Mouse (Mus musculus) forebrain, embryonic 13.5 days (tissue): ENCODE measurements at regions not wholly inside any gene's neighbourhood (a gene's known extent, or its start where the extent isn't known, plus 50 kb on each side); places are given as distances from the start of the nearest gene placed in this dataset.
A peak's percentile ranks its signal among the peaks of the same experiment; 100 is the strongest.
"Not testable (repeated sequence)": the region's sequence is repeated elsewhere in the genome, so short reads cannot be mapped to it uniquely, and the experiment has no call there.

Experiments used
- ATAC-seq: fragments of 200-750 bp; cut with Nextera tagmentation; 2 replicates; pipeline ENCODE4 v1.8.0; 2017
- H3K27ac ChIP-seq: fragments of 300-500 bp; sonication (generic); 2 replicates; pipeline ENCODE4 v1.5.1; 2015; ENCODE audit warnings: inconsistent platforms, mild to moderate bottlenecking, moderate library complexity
- H3K27me3 ChIP-seq: fragments of 300-500 bp; sonication (generic); 2 replicates; pipeline ENCODE4 v1.6.1; 2015; ENCODE audit warnings: mild to moderate bottlenecking, inconsistent platforms
- H3K36me3 ChIP-seq: fragments of 300-500 bp; sonication (generic); 2 replicates; pipeline ENCODE4 v1.6.1; 2015; ENCODE audit warnings: mild to moderate bottlenecking, inconsistent platforms; ENCODE audit not compliant: poor library complexity, severe bottlenecking
- H3K4me1 ChIP-seq: fragments of 300-500 bp; sonication (generic); 2 replicates; pipeline ENCODE4 v1.6.1; 2015; ENCODE audit warnings: inconsistent platforms
- H3K4me2 ChIP-seq: fragments of 300-500 bp; sonication (generic); 2 replicates; pipeline ENCODE4 v1.6.1; 2015; ENCODE audit warnings: inconsistent platforms, mild to moderate bottlenecking, moderate library complexity
- H3K4me3 ChIP-seq: fragments of 300-500 bp; sonication (generic); 2 replicates; pipeline ENCODE4 v1.5.1; 2015; ENCODE audit warnings: mild to moderate bottlenecking, inconsistent platforms
- H3K9ac ChIP-seq: fragments of 300-500 bp; sonication (generic); 2 replicates; pipeline ENCODE4 v1.6.1; 2015; ENCODE audit warnings: mild to moderate bottlenecking, inconsistent platforms
- H3K9me3 ChIP-seq: fragments of 300-500 bp; sonication (generic); replicated peaks from 2 replicates; pipeline ENCODE4 v1.6.1; 2016; ENCODE audit warnings: inconsistent platforms
- WGBS: fragments of 180-500 bp; shearing (Covaris S2); methylation state at CpG from one replicate; pipeline ENCODE4 v1.1.7; 2015; 5-methylcytosine and 5-hydroxymethylcytosine counted together

DNA sequence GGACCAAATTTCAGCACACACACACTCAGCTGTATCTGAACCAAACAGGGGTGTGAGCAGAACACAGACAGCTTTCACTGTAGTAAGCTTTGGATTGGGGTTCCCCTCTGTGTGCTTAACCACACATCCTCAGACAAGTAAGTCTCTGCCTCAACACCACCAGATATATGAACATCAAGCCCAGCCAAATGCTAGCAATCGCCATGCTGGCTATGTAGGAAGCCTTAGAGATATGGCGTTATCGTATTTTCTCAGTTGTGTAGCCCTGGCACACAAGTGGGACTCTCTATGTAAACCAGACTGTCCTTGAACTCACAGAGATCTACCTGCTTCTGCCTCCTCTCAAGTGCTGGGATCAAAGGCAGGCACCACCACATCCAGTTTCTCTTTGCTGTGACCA lies 99.9 kb upstream of the Plcl2 start:
- ATAC-seq, result no peak
- 97% methylated on average over 3 of the region's 3 CpGs for WGBS

DNA sequence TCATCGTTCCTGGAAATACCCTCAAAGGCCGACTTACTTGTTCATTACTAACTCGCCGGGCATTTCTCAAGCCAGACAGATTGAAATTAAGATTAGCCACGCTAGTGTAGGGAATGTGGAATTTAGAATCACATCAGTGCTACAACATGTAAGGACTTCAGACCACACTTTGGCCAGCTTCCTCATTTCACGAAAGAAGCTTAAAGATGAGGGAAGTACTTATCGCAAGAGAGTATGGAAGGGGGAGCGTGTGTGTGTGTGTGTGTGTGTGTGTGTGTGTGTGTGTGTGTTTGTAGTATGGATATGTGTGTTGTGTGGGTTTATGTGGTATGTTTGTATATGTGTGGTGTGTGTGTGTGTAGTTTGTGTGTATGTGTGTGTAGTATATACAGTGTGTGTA lies 99.3 kb upstream of the Plcl2 start:
- Histone ChIP-seq H3K4me3 (no peak overlapping the region), H3K4me1 (peaks cover 14% of the 10 kb centered on the region), H3K36me3 (no peaks in the 10 kb centered on the region), H3K9ac (no peak overlapping the region), H3K4me2 (no peak overlapping the region), H3K9me3 (no peaks in the 10 kb centered on the region), H3K27ac (no peak overlapping the region), H3K27me3 (no peaks in the 10 kb centered on the region)
- ATAC-seq, result no peak
- WGBS, result 88% methylated on average over 8 of the region's 8 CpGs

More for the DNA sequence above, 99.9 kb upstream of the Plcl2 start:
- H3K4me3 ChIP-seq, result no peak overlapping the region
- no peaks in the 10 kb centered on the region for H3K9me3 ChIP-seq
- no peaks in the 10 kb centered on the region for H3K36me3 ChIP-seq
- H3K27ac ChIP-seq, result no peak overlapping the region
- peaks cover 14% of the 10 kb centered on the region for H3K4me1 ChIP-seq
- H3K9ac ChIP-seq, result no peak overlapping the region
- H3K4me2 ChIP-seq, result no peak overlapping the region
- H3K27me3 ChIP-seq, result no peaks in the 10 kb centered on the region

DNA sequence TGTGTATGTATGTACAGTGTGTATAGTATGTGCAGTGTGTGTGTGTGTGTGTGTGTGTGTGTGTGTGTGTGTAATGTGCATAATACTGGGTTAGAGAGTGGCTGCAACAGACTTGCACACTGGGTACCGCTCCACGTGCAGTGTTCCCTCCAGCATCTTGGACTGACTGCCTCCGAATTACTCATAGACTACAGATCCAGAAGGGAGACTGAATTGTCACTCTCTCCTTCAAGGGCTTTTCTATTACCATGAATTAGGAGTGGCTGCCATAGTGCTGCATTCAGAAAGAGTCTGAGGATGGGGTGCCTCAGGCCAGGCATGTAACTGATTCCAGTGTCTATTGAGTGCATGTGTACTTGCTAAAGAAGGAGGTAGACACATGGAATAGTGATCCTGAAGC lies 98.9 kb upstream of the Plcl2 start:
- Histone ChIP-seq H3K4me1 (peaks cover 14% of the 10 kb centered on the region), H3K9ac (no peak overlapping the region), H3K36me3 (no peaks in the 10 kb centered on the region), H3K27me3 (no peaks in the 10 kb centered on the region), H3K4me3 (no peak overlapping the region), H3K4me2 (no peak overlapping the region), H3K27ac (no peak overlapping the region), H3K9me3 (no peaks in the 10 kb centered on the region)
- 98% methylated on average over 3 of the region's 3 CpGs for WGBS
- no peak for ATAC-seq

GRCm38 (mm10) chr17:50412446-50412845 lies 96.8 kb upstream of the Plcl2 start:
- Histone ChIP-seq H3K9me3 (peaks cover under 1% of the 10 kb centered on the region; the same call in 1 of the 2 replicates), H3K9ac (no peak overlapping the region), H3K27ac (no peak overlapping the region), H3K4me3 (no peak overlapping the region), H3K4me2 (no peak overlapping the region), H3K4me1 (peaks cover 6% of the 10 kb centered on the region), H3K36me3 (no peaks in the 10 kb centered on the region), H3K27me3 (no peaks in the 10 kb centered on the region)
- 87% methylated on average over 5 of the region's 5 CpGs for WGBS
- ATAC-seq, result no peak

- H3K4me1 ChIP-seq, result no peaks in the 10 kb centered on the region
- WGBS, result 98% methylated on average over 5 of the region's 5 CpGs
- ATAC-seq, result no peak
- no peak overlapping the region for H3K27ac ChIP-seq
- H3K9me3 ChIP-seq, result peaks cover 6% of the 10 kb centered on the region
- H3K36me3 ChIP-seq, result no peaks in the 10 kb centered on the region
- H3K9ac ChIP-seq, result no peak overlapping the region
- no peak overlapping the region for H3K4me2 ChIP-seq
- H3K4me3 ChIP-seq, result no peak overlapping the region
- no peaks in the 10 kb centered on the region for H3K27me3 ChIP-seq
These were observed 95.3 kb upstream of the Plcl2 start for GRCm38 (mm10) chr17:50413916-50414315.

DNA sequence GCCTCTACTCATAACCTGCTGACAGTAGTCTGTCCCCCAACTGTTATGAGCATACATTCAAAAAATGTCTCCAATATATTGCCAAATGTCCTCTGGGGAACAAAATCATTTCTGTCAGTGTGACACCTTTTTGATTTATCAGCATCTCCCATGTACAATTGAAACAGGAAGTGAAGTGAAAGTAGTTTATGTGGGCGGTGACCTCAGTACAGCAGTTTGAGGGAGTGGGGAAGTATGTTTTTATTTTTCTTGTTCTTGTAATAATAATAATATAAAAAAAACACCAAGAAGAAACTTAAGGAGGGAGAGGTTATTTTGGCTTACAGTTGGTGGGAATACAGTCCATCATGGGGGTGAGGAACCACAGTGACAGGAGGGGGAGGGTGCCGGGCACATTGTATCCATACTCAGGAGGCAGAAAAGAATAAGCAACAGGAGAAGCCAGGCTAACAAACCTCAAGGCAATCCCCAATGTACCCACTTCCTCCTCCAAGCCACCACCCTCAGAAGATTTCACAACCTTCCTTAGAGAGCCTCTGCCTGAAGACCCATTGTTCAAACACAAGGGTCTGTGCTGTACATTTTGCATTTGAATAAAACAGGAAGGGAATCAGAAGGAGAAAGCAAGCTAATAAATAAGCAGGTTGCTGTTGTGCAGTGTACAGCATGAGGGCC lies 93.7 kb upstream of the Plcl2 start:
- no peak overlapping the region for H3K4me2 ChIP-seq
- ATAC-seq, result no peak
- H3K27me3 ChIP-seq, result no peaks in the 10 kb centered on the region
- no peak overlapping the region for H3K9ac ChIP-seq
- H3K4me1 ChIP-seq, result no peaks in the 10 kb centered on the region
- H3K9me3 ChIP-seq, result peaks cover 6% of the 10 kb centered on the region
- WGBS, result 86% methylated on average over 2 of the region's 2 CpGs
- no peak overlapping the region for H3K27ac ChIP-seq
- no peaks in the 10 kb centered on the region for H3K36me3 ChIP-seq
- H3K4me3 ChIP-seq, result no peak overlapping the region

DNA sequence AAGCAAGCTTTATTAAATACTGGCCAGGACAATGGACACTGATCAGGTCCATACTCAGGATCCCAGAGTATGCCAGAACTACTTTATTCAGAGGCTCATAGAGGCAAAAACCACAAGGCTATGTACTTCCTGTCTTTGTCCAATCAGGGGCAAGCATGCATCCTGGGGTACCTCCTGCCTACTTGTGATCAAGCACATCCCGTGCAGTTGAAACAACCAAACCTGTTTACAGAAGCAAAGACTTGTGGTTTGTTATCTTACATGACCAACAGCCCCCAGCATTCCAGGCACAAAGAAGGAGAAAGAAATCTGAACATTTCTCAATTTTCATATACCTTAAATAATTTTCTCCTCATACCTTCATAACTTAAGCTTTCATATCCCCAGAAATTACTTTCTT lies 93.1 kb upstream of the Plcl2 start:
- no peak overlapping the region for H3K4me2 ChIP-seq
- no peaks in the 10 kb centered on the region for H3K36me3 ChIP-seq
- no peak overlapping the region for H3K27ac ChIP-seq
- no peaks in the 10 kb centered on the region for H3K4me1 ChIP-seq
- 82% methylated on average over 1 of the region's 1 CpGs for WGBS
- H3K9ac ChIP-seq, result no peak overlapping the region
- H3K9me3 ChIP-seq, result peaks cover 6% of the 10 kb centered on the region
- ATAC-seq, result no peak
- no peak overlapping the region for H3K4me3 ChIP-seq
- H3K27me3 ChIP-seq, result no peaks in the 10 kb centered on the region

DNA sequence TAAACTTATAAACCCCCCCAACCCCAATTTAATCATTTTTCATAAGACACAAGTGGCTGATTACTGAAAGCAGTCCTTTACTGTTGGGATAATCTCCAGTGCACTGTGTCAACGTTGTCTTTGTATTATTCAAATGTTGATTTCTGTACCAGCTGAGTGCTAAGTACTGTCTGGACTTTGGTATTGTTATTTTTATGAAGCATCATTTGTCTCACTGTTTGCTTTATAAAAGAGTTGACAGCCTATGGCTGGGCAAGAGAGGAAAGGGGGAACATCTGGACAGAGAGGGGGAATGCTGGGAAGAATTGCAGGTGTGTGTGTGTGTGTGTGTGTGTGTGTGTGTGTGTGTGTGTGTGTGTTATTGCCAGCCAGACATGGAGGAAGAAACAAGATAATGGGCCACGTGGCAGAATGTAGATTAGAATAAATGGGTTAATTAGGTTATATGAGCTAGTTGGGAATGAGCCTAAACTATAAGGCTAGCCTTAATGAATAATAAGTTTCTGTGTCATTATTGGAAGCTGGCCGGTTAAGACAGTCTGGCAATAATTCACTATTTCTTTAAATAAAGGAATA lies 92.6 kb upstream of the Plcl2 start:
- Histone ChIP-seq H3K4me1 (no peaks in the 10 kb centered on the region), H3K9ac (no peak overlapping the region), H3K4me3 (no peak overlapping the region), H3K27ac (no peak overlapping the region), H3K27me3 (no peaks in the 10 kb centered on the region), H3K4me2 (no peak overlapping the region), H3K36me3 (no peaks in the 10 kb centered on the region), H3K9me3 (peaks cover 6% of the 10 kb centered on the region)
- 66% methylated on average over 3 of the region's 3 CpGs for WGBS
- ATAC-seq, result no peak

DNA sequence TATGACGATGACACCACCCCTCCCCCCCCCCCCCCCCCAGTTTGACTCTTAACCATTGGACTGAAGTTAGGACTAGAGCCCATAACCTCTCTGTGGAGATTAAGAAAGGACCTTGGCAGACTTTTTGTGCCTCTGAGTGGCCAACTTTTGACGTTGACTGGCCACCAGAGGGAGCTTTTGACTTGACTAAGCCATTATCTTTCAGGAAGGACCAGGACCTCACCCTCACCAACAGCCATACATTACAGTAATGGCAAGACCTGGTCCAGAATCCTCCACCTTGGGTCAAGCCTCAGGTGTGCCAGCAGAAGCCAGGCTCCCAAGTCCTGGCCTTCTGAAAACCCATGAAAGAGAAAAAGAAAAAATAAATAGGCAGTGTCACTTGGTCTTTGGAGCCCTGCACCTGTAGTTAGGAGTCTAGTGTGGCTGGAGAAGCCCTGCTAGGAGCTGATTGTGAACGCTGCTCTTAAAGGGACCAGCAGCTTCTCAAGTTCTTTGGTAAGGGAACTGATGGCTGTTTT lies 90.3 kb upstream of the Plcl2 start:
- no peak overlapping the region for H3K4me3 ChIP-seq
- ATAC-seq, result no peak
- WGBS, result 71% methylated on average over 3 of the region's 3 CpGs
- no peak overlapping the region for H3K27ac ChIP-seq
- H3K4me2 ChIP-seq, result no peak overlapping the region
- H3K4me1 ChIP-seq, result no peaks in the 10 kb centered on the region
- H3K9ac ChIP-seq, result no peak overlapping the region
- H3K27me3 ChIP-seq, result no peaks in the 10 kb centered on the region
- peaks cover 6% of the 10 kb centered on the region for H3K9me3 ChIP-seq
- H3K36me3 ChIP-seq, result no peaks in the 10 kb centered on the region

DNA sequence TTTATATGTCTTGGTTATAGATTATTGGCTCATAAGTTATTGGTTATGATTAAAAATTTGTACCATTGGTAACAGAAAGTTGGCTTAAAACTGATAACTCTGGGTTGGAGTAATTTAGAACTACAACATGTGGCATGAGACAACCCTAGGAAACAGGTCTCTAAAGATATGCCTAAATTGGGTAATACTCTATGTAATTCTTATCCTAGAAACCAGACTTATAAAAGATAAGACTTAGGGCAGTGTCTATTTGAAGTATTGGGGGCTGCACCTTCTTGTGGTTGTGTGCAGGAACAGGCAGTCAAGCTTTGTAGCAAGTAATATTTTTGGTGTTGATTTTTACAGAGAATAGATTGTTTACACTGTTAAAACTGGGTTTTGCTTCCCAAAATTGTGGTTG lies 89.7 kb upstream of the Plcl2 start:
- not testable (repeated sequence) for H3K27me3 ChIP-seq, H3K4me2 ChIP-seq, H3K9ac ChIP-seq, H3K4me1 ChIP-seq, ATAC-seq, H3K27ac ChIP-seq, H3K36me3 ChIP-seq, H3K9me3 ChIP-seq, H3K4me3 ChIP-seq

DNA sequence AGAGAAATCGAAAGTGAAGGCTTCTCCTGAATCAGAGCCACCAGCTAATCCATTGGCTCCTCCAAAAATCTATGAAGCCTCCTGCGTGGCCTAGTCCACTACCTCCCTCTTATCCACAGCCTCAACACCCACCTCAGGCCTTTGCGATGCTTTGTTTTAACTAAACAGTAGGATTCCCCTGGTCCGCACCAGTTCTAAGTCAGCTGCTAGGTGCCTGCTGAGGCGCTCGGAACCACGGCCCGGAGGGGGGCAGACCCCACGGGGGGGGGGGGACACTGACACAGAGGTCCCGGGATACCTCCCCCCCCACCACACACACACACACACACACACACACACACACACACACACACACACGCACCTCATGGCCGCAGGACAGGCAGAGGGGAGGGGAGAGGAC lies 89.2 kb upstream of the Plcl2 start:
- Histone ChIP-seq H3K27ac (no peak overlapping the region), H3K4me1 (no peaks in the 10 kb centered on the region), H3K9ac (no peak overlapping the region), H3K9me3 (peaks cover 6% of the 10 kb centered on the region), H3K4me2 (no peak overlapping the region), H3K4me3 (no peak overlapping the region), H3K36me3 (no peaks in the 10 kb centered on the region), H3K27me3 (no peaks in the 10 kb centered on the region)
- ATAC-seq, result peak; percentile 85
- WGBS, result 95% methylated on average over 9 of the region's 12 CpGs

- Histone ChIP-seq H3K36me3 (no peaks in the 10 kb centered on the region), H3K27me3 (no peaks in the 10 kb centered on the region), H3K27ac (no peak overlapping the region), H3K4me1 (no peaks in the 10 kb centered on the region), H3K4me2 (no peak overlapping the region), H3K9ac (no peak overlapping the region), H3K4me3 (no peak overlapping the region), H3K9me3 (peaks cover 6% of the 10 kb centered on the region)
- ATAC-seq, result no peak
- 94% methylated on average over 6 of the region's 6 CpGs for WGBS
These were observed 88.5 kb upstream of the Plcl2 start for GRCm38 (mm10) chr17:50420690-50421089.

DNA sequence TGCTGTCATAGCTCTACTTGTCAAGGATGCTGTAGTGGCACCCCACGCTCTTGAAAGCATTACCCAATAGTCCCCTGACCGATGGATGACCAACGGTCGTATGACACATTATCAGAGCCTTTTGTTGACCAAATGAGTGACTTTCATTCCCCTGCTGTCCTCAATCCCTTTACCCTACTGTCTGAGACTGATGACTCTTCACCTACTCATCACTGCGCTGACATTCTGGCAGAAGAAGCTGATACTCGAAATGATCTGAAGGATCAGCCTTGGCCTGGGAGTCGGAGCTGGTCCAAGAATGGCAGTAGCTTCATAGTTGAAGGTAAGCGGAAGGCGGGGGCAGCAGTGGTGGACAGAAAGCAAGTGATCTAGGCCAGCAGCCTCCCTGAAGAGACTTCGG lies 87.7 kb upstream of the Plcl2 start:
- Histone ChIP-seq H3K4me1 (no peaks in the 10 kb centered on the region), H3K4me2 (no peak overlapping the region), H3K27me3 (no peaks in the 10 kb centered on the region), H3K4me3 (no peak overlapping the region), H3K9me3 (peaks cover 6% of the 10 kb centered on the region), H3K9ac (no peak overlapping the region), H3K36me3 (no peaks in the 10 kb centered on the region), H3K27ac (no peak overlapping the region)
- 96% methylated on average over 10 of the region's 10 CpGs for WGBS
- ATAC-seq, result no peak
